Mouse (Mus musculus): ENCODE measurements around the gene Fam222a.

The Fam222a gene

DNA sequence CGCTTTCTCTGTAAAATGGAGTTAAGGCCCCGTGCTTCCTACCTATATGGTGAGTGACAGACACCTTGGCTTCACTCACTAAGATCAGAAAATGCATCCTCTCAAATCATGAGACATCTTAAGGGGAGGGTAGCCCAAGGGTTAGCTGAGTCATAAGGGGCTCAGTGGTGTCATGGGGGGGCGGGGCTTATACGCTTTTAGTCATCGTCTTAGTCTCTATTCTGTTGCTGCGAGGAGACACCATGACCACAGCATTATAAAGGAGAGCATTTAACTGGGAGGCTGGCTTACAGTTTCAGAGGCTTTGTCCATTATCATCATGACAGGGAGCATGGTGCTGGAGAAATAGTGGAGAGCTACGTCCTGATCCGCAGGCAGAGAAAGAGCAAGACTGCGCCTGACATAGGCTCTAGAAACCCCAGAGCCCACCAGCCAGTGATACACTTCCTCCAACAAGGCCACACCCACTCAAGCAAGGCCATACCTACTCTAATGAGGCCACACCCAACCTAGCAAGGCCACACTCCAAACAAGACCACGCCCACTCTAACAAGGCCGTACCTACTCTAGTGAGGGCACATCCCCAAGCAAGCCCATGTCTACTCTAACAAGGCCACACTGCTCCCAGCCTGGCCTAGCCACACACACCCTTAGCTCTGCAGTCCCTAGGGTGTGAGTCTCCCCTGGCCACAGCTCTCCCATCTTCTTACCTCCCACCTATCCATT is 48.7 kb downstream of the Fam222a start:
- DNase-seq, result no peak

- DNase-seq, result no peak
Observed at GRCm38 (mm10) chr5:114617809-114618208, 50.0 kb downstream of the Fam222a start.

- peak; percentile 43 for DNase-seq
Observed at GRCm38 (mm10) chr5:114618851-114619250, 51.0 kb downstream of the Fam222a start.

DNA sequence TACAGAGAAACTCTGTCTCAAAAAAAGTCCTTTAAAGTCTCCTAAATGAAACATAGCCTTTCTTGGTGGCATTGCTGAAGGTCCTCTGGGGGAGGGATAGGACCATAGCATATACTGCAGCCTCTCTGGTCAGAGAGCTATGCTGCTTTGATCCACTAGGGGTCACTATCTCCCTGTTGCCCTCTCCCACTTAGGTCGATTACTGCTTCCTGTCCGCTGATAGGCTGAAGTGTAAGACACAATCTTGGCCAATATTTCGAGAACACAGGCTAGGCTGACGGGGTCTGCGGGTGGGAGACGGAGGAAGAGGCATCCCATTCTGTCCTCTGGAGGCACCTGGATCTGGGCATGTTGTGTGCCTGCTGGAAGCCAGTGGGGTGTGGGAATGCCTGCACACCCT is 52.5 kb downstream of the Fam222a start:
- DNase-seq, result no peak

DNA sequence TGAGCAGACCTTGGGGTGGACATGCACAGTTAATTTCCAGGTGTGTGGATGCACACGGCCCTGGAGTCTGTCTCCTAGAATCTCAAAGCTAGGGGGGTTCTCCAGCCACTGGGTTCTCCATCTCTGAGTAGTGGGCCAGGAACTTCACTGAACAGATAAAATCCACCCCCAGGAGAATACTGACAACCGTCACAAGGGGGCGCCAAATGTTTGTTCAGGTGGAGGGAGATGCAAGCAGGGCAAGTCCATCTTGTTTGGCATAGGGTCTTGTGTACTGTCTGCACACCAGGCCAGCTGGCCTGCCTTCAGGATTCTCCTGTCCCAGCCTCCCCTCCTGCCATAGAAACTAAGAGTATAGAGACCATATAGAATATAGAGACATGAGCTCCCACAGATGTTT is 57.8 kb downstream of the Fam222a start:
- DNase-seq, result no peak

DNA sequence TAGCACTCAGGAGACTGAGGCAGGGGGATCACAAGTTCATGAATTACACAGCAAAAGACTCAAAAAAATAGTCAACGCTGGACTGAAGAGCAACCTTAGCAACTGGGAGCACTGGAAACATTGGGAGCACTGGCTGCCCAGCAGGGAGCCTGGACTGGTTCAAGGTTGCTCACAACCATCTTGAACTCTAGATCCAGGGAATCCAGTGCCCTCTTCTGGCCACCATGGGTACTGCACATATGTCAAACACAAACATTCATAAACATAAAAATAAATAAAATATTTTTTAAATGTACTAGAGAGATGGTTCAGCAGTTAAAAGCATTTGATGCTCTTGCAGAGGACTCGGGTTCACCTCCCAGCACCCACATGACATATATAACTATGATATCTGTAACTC is 63.5 kb downstream of the Fam222a start:
- no peak for DNase-seq

DNA sequence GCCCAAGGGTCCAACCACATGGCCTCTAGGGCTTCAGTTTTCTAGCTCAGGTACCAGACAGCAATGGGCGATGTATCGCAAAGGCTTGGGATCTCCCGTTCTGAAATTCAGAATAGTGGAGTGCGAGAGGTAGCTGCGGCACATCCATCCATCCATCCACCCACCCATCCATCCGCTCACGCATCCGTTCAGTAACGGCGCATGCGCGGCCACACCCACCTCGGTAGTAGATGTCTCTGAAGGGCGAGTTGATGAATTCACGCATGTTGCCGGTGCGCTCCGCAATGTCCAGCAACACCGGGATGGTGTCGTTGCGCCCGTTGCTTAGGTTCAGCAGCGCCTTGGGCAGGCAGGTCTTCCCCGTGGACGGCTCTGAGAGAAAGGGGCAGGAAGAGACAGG is 68.3 kb downstream of the Fam222a start:
- no peak for DNase-seq

DNA sequence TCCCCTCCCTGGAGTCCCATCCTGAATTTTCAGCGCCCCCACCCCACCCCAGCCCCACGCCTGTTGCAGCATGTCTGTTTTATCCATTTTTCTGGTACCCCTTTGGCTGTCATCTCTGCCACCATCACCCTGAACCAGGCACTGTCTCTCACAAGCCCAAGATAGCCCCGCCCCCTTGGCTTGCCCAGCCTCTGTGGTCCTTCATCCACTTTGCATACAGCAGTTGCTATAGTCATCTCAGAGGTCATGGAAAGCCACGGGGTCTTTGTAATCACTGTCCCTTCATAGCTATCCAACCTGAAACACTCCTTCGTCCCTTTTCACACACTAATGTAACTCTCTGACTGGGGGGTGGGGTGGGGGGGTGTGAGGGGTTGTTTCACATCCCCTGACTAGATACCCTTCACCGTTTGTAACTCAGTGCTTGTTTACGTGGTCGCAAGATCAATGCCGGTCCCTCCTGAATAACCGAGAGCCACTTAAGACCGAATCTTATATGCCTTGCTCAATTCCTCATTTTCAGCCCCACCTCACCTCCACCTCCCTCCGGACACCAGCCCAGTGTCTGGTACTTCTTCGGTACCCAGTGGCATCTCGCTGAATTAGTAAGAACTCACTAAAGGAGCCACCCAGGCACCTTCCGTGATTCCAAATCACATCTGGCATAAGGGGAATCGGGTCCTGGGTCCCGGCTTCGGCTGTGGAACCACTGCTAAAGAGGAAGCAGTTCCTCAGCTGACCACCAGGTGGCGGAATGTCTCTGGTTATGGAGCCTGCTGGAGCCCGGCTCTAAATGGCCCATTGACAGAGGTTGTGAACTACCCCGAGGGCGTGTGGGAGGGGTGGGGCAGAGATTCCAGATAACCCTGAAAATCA is 71.2 kb downstream of the Fam222a start:
- DNase-seq, result peak; percentile 55 to 63

DNA sequence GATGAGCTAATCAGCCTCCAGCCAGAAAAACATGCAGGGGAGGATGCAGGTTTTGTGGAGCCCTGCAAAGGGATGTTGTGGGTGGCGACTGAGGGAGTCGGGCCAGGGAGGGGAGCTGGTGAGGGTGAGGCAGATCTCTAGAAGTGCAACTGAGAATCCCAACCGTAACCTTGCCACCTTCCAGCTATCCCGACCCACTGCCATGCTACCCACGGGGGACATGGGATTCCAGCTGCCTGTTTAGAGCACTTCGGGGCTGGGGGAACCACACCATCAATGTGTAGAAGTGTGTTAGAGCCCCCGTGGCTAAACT is 71.8 kb downstream of the Fam222a start:
- DNase-seq, result no peak

- DNase-seq, result no peak
Observed at GRCm38 (mm10) chr5:114640809-114641208, 73.0 kb downstream of the Fam222a start.

DNA sequence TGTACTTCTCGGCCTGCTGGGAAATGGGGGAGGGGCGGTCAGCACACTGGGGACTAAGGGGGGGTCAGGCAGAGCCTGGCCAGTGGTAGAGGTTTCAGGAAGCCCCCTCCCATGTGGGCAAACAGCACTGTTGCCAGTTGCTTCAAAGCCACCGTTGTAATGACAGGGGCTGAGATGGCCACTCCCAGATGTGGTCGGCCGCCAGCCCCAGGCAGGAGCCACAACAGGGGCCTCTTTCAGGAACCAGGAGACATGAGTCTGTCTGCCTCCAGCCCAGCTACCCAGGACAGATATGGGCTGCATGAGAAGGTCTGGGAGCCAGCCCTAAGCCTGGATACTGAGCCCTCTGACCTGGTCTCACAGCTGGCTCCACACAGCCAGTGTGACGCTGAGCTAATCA is 77.1 kb downstream of the Fam222a start:
- no peak for DNase-seq

GRCm38 (mm10) chr5:114645916-114646315 is 78.1 kb downstream of the Fam222a start:
- DNase-seq, result no peak

DNA sequence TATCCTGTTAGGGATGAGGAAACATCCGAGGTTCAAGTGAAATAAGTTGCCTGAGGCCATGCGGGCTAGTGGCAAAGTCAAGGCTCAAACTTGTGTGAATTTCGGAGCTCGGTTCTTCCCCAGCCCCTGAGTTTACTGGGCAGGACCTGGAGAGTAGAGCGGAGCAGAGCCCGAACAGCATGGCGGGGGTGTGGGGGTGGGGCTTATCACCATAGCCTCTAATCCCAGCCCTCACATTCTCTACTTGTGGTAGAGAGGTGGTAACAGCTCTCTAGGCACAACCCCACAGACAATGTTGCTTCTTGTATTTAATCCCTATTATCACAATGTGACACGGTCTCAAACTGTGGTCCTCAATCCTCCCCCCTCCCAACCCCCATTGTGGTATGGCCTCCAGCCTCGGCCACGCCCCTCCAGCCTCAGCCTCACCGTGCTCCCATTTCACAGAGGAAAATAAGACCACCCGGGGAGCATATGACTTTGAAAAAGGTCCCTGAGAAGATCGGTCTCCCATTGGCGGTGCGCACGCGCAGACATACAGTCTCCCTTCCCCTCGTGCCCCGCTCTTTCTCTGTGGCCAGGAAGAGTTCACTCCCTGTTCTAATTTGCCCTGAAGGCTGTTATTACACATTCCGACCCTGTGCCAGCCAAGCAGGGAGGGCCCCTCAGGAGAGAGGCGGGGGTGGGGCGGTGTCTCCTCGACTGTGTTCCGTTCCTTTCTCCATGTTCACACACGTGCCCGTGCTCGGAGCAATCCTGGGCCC is 79.6 kb downstream of the Fam222a start:
- no peak for DNase-seq

DNA sequence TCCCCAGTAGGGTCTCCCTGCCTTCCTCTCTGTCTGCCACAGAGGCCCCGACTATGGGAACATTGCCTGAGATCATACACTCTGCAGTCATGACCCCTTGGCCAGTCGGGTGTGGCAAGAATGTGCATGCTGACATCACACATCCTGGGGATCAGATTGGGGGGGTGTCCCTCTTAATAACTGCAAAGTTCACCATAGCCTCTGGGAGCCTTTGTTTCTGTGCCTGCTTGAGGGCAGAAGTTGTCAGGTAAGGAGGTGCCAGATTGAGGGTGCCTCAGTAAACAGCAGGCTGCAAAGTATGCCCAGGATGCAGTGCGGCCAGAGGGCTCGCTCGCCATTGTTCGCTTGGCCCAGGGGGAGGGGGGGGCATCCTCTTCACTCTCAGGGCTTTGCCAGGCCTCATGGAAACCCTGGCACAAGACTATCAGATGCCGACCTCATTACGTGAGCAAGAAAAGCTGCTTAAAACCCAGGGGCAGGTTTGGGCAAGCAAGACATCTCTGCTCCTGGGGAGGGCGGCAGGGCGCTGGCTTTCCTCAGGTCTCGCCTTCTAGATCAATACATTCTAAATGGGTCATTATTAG is 81.0 kb downstream of the Fam222a start:
- DNase-seq, result no peak

DNA sequence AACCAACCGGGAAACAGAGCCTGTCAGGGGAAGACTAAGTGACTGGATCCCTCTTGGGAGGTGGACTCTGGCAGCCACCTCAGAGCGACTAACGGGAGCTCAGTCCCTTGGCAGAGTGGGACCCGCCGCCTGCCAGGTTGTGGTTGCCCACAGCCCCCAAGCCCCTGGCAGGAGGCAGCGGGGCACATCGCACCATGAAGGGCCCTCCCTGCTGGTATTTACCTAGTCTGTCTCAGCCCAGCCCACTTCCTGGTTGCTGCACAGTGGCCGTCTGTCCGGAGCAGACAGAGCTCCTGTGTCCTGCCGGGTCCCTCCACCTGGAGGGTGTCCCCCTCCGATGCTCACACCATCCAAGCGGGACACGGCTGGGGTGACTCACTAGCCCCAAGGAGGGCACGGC is 83.2 kb downstream of the Fam222a start:
- DNase-seq, result no peak

DNA sequence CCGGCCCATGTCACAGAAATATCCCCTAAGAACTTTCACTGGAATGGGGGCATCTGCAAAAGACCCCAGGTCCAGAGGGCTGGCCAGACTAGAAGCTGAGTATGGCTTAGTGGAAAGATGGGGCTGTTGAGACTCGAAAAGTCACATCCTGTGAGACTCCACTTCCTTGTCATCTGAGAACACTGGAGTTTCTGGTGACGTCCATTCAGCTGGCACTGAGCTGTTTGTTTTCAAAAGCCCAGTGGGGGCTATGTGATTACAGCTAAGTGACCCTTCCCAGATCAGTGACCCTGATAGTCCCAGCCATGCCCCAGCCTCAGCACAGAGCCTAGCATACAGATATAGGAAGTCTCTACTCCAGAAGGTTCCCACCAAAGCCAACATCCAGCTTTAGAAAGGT is 83.6 kb downstream of the Fam222a start:
- no peak for DNase-seq

- no peak for DNase-seq
Observed at GRCm38 (mm10) chr5:114653656-114654437, 86.0 kb downstream of the Fam222a start.

GRCm38 (mm10) chr5:114655721-114656120 is 87.9 kb downstream of the Fam222a start:
- no peak for DNase-seq

GRCm38 (mm10) chr5:114656305-114656704 is 88.5 kb downstream of the Fam222a start:
- no peak for DNase-seq

DNA sequence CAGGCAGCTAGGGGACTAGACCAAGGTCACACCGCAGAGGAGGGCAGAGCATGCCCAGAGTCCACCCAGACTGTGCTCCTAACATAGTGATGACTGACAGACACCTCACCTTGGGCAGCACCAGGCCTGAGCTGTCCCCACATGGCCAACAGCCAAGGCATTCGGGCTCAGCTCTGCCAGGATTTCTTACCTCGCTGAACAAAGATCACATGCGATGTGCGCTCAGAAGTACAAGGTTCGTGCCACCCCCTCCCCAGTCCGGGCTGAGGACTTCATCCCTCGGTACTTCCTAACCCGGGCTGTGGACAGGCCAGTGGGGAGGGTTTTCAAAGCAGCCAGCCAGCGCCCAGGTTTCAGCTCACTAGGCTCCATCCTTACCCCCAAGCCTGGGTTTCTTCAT is 89.6 kb downstream of the Fam222a start:
- DNase-seq, result no peak

GRCm38 (mm10) chr5:114658255-114658654 is 90.4 kb downstream of the Fam222a start, which contains the start of gene Trpv4:
Gene Trpv4 (minus strand): TSS chr5:114658421.
- DNase-seq, result no peak

DNA sequence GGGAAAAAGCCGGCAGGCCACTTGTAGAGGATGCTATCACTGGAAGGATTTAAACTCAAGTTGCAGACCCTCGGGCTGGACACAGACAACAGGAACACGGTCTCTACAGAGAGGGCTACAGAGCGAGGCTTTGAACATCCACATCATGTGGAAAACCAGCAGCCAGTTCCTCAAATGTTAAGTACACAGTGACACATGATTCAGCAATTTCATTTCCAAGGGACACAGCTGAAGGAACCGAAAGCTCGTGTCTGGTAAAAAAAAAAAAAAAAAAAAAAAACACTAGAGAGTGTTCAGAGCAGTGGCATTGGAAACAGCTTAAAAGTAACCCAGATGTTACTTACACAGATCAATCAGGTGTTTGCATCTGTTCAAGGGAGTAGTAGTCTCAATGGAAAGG is 93.2 kb downstream of the Fam222a start:
- no peak for DNase-seq
